Mouse (Mus musculus): Measurements from ENCODE around the gene Evx2. TPM values are rescaled to one million over a fixed set of nuclear protein-coding genes. Genes with fewer than 3 reads are reported as not detected.
A peak's percentile ranks its signal among the peaks of the same experiment; 100 is the strongest.

Gene Evx2
- polyA plus RNA-seq, 1 experiment from 2014 or later: 1.5 TPM

DNA sequence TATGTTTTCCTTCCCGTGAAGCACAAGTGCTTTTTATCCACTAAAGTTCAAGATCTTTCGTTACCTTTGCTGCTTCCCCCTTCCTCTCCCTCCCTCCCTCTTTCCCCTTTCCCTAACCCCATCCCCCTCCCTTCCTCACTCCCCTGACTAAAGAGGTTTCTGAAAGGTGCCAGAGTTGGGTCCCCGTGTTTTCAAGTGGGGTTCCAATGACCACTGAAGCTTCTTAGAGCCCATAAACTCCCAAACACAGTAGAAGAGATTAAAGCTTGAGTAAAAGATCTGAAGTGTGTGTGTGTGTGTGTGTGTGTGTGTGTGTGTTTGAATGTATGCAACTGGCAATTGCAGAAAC lies 9.8 kb upstream of the Evx2 start:
- ATAC-seq (ENCODE audit: low FRiP score) (no peak), DNase-seq (ENCODE audit: low spot score, missing footprints) (peak; percentile 95)
- Histone ChIP-seq H3K4me2 (no peak overlapping the region), H3K27me3 (ENCODE audit: control insufficient read depth, insufficient read depth, low read length) (peaks cover 95% of the 10 kb centered on the region), H3K27ac (ENCODE audit: low read depth, low read length) (no peak overlapping the region), H3K4me3 (ENCODE audit: low read depth, low read length) (no peak overlapping the region), H3K9me3 (ENCODE audit: control insufficient read depth, low read length) (no peaks in the 10 kb centered on the region), H3K36me3 (ENCODE audit: control insufficient read depth, insufficient read depth, low read length) (no peaks in the 10 kb centered on the region), H3K4me1 (ENCODE audit: control insufficient read depth, insufficient read depth, low read length) (peaks cover 8% of the 10 kb centered on the region; the same call in 1 of the 2 replicates), H3K9ac (ENCODE audit: low read length) (no peak overlapping the region)
- 0% methylated on average over 3 of the region's 3 CpGs for WGBS

- Histone ChIP-seq H3K9ac (ENCODE audit: low read length) (no peak overlapping the region), H3K4me1 (ENCODE audit: control insufficient read depth, insufficient read depth, low read length) (peaks cover 8% of the 10 kb centered on the region; the same call in 1 of the 2 replicates), H3K36me3 (ENCODE audit: control insufficient read depth, insufficient read depth, low read length) (no peaks in the 10 kb centered on the region), H3K27ac (ENCODE audit: low read depth, low read length) (no peak overlapping the region), H3K9me3 (ENCODE audit: control insufficient read depth, low read length) (no peaks in the 10 kb centered on the region), H3K4me2 (peak overlapping the region; percentile 52), H3K27me3 (ENCODE audit: control insufficient read depth, insufficient read depth, low read length) (peaks cover 95% of the 10 kb centered on the region), H3K4me3 (ENCODE audit: low read depth, low read length) (peak overlapping the region; percentile 34)
- peak; percentile 96 for DNase-seq (ENCODE audit: low spot score, missing footprints)
- under 1% methylated on average over 57 of the region's 74 CpGs for WGBS
- peak; percentile 47 for ATAC-seq (ENCODE audit: low FRiP score)
Measured at GRCm38 (mm10) chr2:74668370-74669229, 9.2 kb upstream of the Evx2 start.

DNA sequence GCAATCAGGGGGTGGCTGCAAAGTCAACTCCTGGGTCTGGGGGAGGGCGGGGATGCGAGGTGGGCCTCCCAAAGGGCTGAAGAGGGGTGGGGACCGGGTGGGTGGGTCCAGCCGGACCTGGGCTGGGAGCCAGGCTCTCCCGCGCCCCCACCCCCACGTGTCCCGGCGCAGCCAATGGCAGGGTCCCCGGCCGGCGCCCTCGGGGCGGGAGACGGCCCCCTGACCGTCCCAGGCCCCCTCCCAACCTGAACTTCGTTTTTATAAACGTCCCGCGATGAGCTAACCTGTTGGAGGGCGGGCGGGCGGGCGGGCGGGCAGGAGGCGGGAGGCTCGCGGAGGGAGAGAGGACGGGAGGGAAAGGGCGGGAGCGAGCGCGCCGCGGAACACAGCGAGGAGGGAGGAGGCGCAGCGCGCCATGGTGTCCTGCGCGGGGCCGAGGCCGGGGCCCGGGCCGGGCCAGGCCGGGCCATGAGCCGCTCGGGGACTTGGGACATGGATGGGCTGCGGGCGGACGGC lies 8.5 kb upstream of the Evx2 start, which contains the start of gene Hoxd13:
Hoxd13 (plus strand) TSS at position 469 of the 516 bp plus-strand sequence.
- Histone ChIP-seq H3K4me3 (ENCODE audit: low read depth, low read length) (peak within 1 kb of the TSS; percentile 34), H3K27ac (ENCODE audit: low read depth, low read length) (no peak within 1 kb of the TSS), H3K36me3 (ENCODE audit: control insufficient read depth, insufficient read depth, low read length) (no peaks in the 10 kb centered on the region), H3K9me3 (ENCODE audit: control insufficient read depth, low read length) (no peaks in the 10 kb centered on the region), H3K4me2 (peak within 1 kb of the TSS; percentile 52), H3K27me3 (ENCODE audit: control insufficient read depth, insufficient read depth, low read length) (peaks cover 95% of the 10 kb centered on the region), H3K9ac (ENCODE audit: low read length) (no peak within 1 kb of the TSS), H3K4me1 (ENCODE audit: control insufficient read depth, insufficient read depth, low read length) (peaks cover 8% of the 10 kb centered on the region; the same call in 1 of the 2 replicates)
- WGBS: under 1% methylated on average over 21 of the region's 51 CpGs
- DNase-seq (ENCODE audit: low spot score, missing footprints) (no peak), ATAC-seq (ENCODE audit: low FRiP score) (peak; percentile 65)

GRCm38 (mm10) chr2:74667191-74667841 lies 8.0 kb upstream of the Evx2 start:
- H3K4me1 ChIP-seq (ENCODE audit: control insufficient read depth, insufficient read depth, low read length): peaks cover 8% of the 10 kb centered on the region; the same call in 1 of the 2 replicates
- H3K9ac ChIP-seq (ENCODE audit: low read length): no peak overlapping the region
- no peak overlapping the region for H3K4me3 ChIP-seq (ENCODE audit: low read depth, low read length)
- no peaks in the 10 kb centered on the region for H3K9me3 ChIP-seq (ENCODE audit: control insufficient read depth, low read length)
- ATAC-seq (ENCODE audit: low FRiP score) (no peak; the same call in 1 of the 2 replicates), DNase-seq (ENCODE audit: low spot score, missing footprints) (peak; percentile 95)
- WGBS: 1% methylated on average over 36 of the region's 36 CpGs
- no peak overlapping the region for H3K27ac ChIP-seq (ENCODE audit: low read depth, low read length)
- peaks cover 95% of the 10 kb centered on the region for H3K27me3 ChIP-seq (ENCODE audit: control insufficient read depth, insufficient read depth, low read length)
- H3K4me2 ChIP-seq: no peak overlapping the region
- no peaks in the 10 kb centered on the region for H3K36me3 ChIP-seq (ENCODE audit: control insufficient read depth, insufficient read depth, low read length)

- WGBS: 3% methylated on average over 7 of the region's 7 CpGs
Measured at GRCm38 (mm10) chr2:74666411-74666810, 7.1 kb upstream of the Evx2 start.

DNA sequence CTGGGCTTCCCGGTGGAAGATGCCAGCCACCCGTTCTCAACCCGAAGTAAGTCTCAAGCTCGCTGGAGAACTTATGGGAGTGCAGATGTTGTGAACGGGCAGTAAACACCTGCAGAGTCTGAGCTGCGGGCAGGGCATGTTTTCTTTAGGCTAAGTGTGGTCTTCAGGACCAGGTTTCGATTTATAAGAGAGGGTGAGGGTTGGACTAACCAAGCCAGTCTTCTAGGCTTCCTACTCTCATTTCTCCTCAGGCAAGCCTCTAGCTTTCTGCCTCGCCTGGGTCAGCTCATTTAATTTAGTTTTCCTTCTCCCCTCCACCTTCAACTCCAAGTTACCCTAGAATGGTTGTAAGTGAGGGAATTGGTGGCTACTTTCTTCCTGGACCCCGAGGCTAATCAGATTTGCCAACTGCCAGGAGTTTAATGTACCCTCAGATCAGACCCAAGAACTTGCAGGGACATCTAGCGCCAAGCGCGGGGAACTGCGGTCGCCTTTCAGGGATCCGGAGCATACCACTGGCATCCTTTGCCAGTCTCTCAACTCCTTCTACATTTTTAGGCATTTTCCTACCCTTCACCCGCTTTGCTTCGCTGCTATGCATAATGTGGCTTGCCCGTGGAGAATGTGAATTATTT lies 4.1 kb upstream of the Evx2 start:
- ATAC-seq (ENCODE audit: low FRiP score) (peak; percentile 39; the same call in 1 of the 2 replicates), DNase-seq (ENCODE audit: low spot score, missing footprints) (peak; percentile 93)
- Histone ChIP-seq H3K4me3 (ENCODE audit: low read depth, low read length) (no peak overlapping the region), H3K4me1 (ENCODE audit: control insufficient read depth, insufficient read depth, low read length) (peaks cover 7% of the 10 kb centered on the region; the same call in 1 of the 2 replicates), H3K27ac (ENCODE audit: low read depth, low read length) (no peak overlapping the region), H3K27me3 (ENCODE audit: control insufficient read depth, insufficient read depth, low read length) (peaks cover 96% of the 10 kb centered on the region), H3K9ac (ENCODE audit: low read length) (no peak overlapping the region), H3K4me2 (no peak overlapping the region), H3K9me3 (ENCODE audit: control insufficient read depth, low read length) (no peaks in the 10 kb centered on the region), H3K36me3 (ENCODE audit: control insufficient read depth, insufficient read depth, low read length) (no peaks in the 10 kb centered on the region)
- WGBS: 3% methylated on average over 18 of the region's 18 CpGs

More at GRCm38 (mm10) chr2:74666411-74666810, 7.1 kb upstream of the Evx2 start:
- DNase-seq (ENCODE audit: low spot score, missing footprints): peak; percentile 93
- Histone ChIP-seq H3K4me1 (ENCODE audit: control insufficient read depth, insufficient read depth, low read length) (peaks cover 10% of the 10 kb centered on the region; the same call in 1 of the 2 replicates), H3K9ac (ENCODE audit: low read length) (no peak overlapping the region), H3K9me3 (ENCODE audit: control insufficient read depth, low read length) (no peaks in the 10 kb centered on the region), H3K4me2 (no peak overlapping the region), H3K27ac (ENCODE audit: low read depth, low read length) (no peak overlapping the region), H3K27me3 (ENCODE audit: control insufficient read depth, insufficient read depth, low read length) (peaks cover 94% of the 10 kb centered on the region), H3K4me3 (ENCODE audit: low read depth, low read length) (no peak overlapping the region), H3K36me3 (ENCODE audit: control insufficient read depth, insufficient read depth, low read length) (no peaks in the 10 kb centered on the region)
- ATAC-seq (ENCODE audit: low FRiP score): no peak

- peaks cover 3% of the 10 kb centered on the region; the same call in 1 of the 2 replicates for H3K4me1 ChIP-seq (ENCODE audit: control insufficient read depth, insufficient read depth, low read length)
- H3K36me3 ChIP-seq (ENCODE audit: control insufficient read depth, insufficient read depth, low read length): no peaks in the 10 kb centered on the region
- under 1% methylated on average over 14 of the region's 14 CpGs for WGBS
- peaks cover 96% of the 10 kb centered on the region for H3K27me3 ChIP-seq (ENCODE audit: control insufficient read depth, insufficient read depth, low read length)
- peak overlapping the region; percentile 21; the same call in 1 of the 2 replicates for H3K4me2 ChIP-seq
- DNase-seq (ENCODE audit: low spot score, missing footprints) (peak; percentile 97), ATAC-seq (ENCODE audit: low FRiP score) (no peak)
- H3K9me3 ChIP-seq (ENCODE audit: control insufficient read depth, low read length): no peaks in the 10 kb centered on the region
- no peak overlapping the region for H3K9ac ChIP-seq (ENCODE audit: low read length)
- no peak overlapping the region for H3K4me3 ChIP-seq (ENCODE audit: low read depth, low read length)
- no peak overlapping the region for H3K27ac ChIP-seq (ENCODE audit: low read depth, low read length)
Measured at GRCm38 (mm10) chr2:74661685-74662084, 2.3 kb upstream of the Evx2 start.

- H3K9me3 ChIP-seq (ENCODE audit: control insufficient read depth, low read length): no peaks in the 10 kb centered on the region
- no peaks in the 10 kb centered on the region for H3K36me3 ChIP-seq (ENCODE audit: control insufficient read depth, insufficient read depth, low read length)
- H3K4me1 ChIP-seq (ENCODE audit: control insufficient read depth, insufficient read depth, low read length): peaks cover 5% of the 10 kb centered on the region
- no peak overlapping the region for H3K9ac ChIP-seq (ENCODE audit: low read length)
- ATAC-seq (ENCODE audit: low FRiP score) (no peak; the same call in 1 of the 2 replicates), DNase-seq (ENCODE audit: low spot score, missing footprints) (peak; percentile 95)
- no peak overlapping the region for H3K4me3 ChIP-seq (ENCODE audit: low read depth, low read length)
- no peak overlapping the region for H3K27ac ChIP-seq (ENCODE audit: low read depth, low read length)
- H3K4me2 ChIP-seq: no peak overlapping the region
- H3K27me3 ChIP-seq (ENCODE audit: control insufficient read depth, insufficient read depth, low read length): peaks cover 96% of the 10 kb centered on the region
- WGBS: 4% methylated on average over 30 of the region's 30 CpGs
Measured at GRCm38 (mm10) chr2:74660421-74661375, 1.3 kb upstream of the Evx2 start.

Measured in midbrain, embryonic 11.5 days (tissue).